Mouse (Mus musculus) neural tube, embryonic 15.5 days (tissue): ENCODE measurements around the gene Nedd4. TPM values are rescaled to one million over a fixed set of nuclear protein-coding genes. Genes with fewer than 3 reads are reported as not detected.
"Not testable (repeated sequence)": the region's sequence is repeated elsewhere in the genome, so short reads cannot be mapped to it uniquely, and the experiment has no call there.

Experiments
- ATAC-seq: fragments of 200-750 bp; cut with Nextera tagmentation; 2 replicates; pipeline ENCODE4 v1.8.0; 2017; ENCODE audit warnings: mild to moderate bottlenecking, moderate TSS enrichment, moderate library complexity; ENCODE audit not compliant: low FRiP score
- H3K27ac ChIP-seq: fragments of 300-500 bp; sonication (generic); replicated peaks from 2 replicates; pipeline ENCODE4 v1.5.1; 2015; ENCODE audit warnings: mild to moderate bottlenecking, inconsistent platforms
- H3K27me3 ChIP-seq: fragments of 300-500 bp; sonication (generic); replicated peaks from 2 replicates; pipeline ENCODE4 v1.6.1; 2015; ENCODE audit warnings: inconsistent platforms
- H3K36me3 ChIP-seq: fragments of 300-500 bp; sonication (generic); 2 replicates; pipeline ENCODE4 v1.6.1; 2015; ENCODE audit warnings: inconsistent platforms
- H3K4me1 ChIP-seq: fragments of 300-500 bp; sonication (generic); 2 replicates; pipeline ENCODE4 v1.6.1; 2015; ENCODE audit warnings: inconsistent platforms
- H3K4me2 ChIP-seq: fragments of 300-500 bp; sonication (generic); 2 replicates; pipeline ENCODE4 v1.6.1; 2015; ENCODE audit warnings: inconsistent platforms, mild to moderate bottlenecking, moderate library complexity
- H3K4me3 ChIP-seq: fragments of 300-500 bp; sonication (generic); replicated peaks from 2 replicates; pipeline ENCODE4 v1.5.1; 2015; ENCODE audit warnings: mild to moderate bottlenecking, inconsistent platforms
- H3K9ac ChIP-seq: fragments of 300-500 bp; sonication (generic); replicated peaks from 2 replicates; pipeline ENCODE4 v1.6.1; 2015; ENCODE audit warnings: mild to moderate bottlenecking, inconsistent platforms
- H3K9me3 ChIP-seq: fragments of 300-500 bp; sonication (generic); replicated peaks from 2 replicates; pipeline ENCODE4 v1.6.1; 2016; ENCODE audit warnings: inconsistent platforms
- WGBS: fragments of 180-500 bp; shearing (Covaris S2); methylation state at CpG from one replicate; pipeline ENCODE4 v1.1.7; 2015; ENCODE audit warnings: mixed read lengths; 5-methylcytosine and 5-hydroxymethylcytosine counted together
- polyA plus RNA-seq: library from polyadenylated mRNA; unstranded; fragments of >200 nt; fragmentation: Nextera tagmentation; extraction: Ambion mirVana; gene quantifications from 2 replicates; pipeline ENCODE4 v1.2.1, GENCODE M21; 2015

Gene Nedd4
- polyA plus RNA-seq, 1 experiment from 2014 or later, result 375 TPM

DNA sequence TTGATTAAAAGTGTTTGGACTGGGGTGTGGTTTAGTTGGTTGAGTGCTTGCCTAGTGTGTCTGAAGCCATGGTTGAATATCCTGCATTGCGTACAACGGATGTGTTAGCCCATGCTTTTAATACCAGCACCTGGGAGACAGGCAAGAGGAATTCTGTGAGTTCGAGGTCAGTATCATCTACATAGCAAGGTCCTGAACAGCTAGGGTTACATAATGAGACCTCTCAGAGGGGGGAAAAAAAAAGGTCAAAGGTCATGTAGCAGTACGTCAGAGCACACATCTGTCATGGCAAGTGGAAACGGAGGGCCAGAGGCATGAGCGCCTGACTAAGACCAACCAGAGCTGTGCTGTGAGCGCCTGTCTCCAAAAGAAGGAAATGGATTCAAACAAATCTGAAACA lies 3.4 kb downstream of the Nedd4 start:
- Histone ChIP-seq H3K9ac (peak overlapping the region; percentile 28; the same call in 1 of the 2 replicates), H3K9me3 (no peaks in the 10 kb centered on the region), H3K27me3 (no peaks in the 10 kb centered on the region), H3K27ac (peak overlapping the region; percentile 99), H3K4me1 (peaks cover 58% of the 10 kb centered on the region), H3K4me3 (peak overlapping the region; percentile 97), H3K4me2 (peak overlapping the region; percentile 64), H3K36me3 (peaks cover 16% of the 10 kb centered on the region)
- WGBS, result 39% methylated on average over 7 of the region's 7 CpGs
- no peak for ATAC-seq

DNA sequence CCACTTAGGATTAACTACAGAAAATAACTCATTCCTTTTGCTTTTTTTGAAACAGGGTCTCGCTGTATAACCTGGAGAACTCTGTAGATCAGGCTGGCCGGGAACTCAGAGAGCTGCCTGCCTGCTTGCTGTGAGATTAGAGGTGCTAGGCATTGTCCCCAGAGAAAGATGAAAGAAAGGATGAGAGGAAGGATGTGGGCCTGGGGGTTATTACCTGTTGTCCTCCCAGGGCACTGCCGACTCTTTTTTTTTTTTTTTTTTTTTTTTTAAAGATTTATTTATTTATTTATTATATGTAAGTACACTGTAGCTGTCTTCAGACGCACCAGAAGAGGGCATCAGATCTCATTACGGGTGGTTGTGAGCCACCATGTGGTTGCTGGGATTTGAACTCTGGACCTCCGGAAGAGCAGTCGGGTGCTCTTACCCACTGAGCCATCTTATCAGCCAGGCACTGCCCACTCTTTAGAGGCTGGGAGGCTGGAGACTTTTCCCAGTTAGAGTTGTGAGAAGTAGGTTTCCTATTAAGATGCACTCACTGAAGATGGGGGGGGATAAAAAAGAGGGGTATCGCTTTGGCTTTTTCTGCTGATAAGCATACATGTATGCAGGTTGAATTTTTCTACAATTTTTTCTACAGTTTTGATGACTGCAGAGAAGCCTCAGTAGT lies 4.3 kb downstream of the Nedd4 start:
- ATAC-seq, H3K9me3 ChIP-seq, H3K4me2 ChIP-seq, H3K9ac ChIP-seq, H3K27me3 ChIP-seq, H3K27ac ChIP-seq, H3K4me3 ChIP-seq: not testable (repeated sequence)
- H3K36me3 ChIP-seq, result peaks cover 17% of the 10 kb centered on the region
- H3K4me1 ChIP-seq, result peaks cover 55% of the 10 kb centered on the region
- 80% methylated on average over 8 of the region's 8 CpGs for WGBS

DNA sequence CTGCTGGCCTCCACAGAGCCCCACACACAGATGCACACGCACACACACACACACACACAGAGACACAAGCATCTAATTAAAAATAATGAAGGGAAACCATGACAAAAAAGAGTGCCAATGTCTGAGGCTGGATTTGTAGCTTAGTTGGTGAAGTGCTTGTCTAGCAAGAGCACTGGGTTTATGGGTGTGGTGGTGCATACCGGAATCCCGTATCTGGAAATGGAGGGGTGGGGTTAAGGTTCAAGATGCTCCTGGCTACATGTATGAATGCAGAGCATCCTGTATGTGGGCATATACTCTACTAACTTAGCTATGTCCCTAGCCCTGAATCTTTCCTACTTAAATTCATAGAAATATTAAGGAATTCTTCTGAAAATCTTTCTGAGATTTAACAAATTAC lies 5.0 kb downstream of the Nedd4 start:
- no peaks in the 10 kb centered on the region for H3K9me3 ChIP-seq

DNA sequence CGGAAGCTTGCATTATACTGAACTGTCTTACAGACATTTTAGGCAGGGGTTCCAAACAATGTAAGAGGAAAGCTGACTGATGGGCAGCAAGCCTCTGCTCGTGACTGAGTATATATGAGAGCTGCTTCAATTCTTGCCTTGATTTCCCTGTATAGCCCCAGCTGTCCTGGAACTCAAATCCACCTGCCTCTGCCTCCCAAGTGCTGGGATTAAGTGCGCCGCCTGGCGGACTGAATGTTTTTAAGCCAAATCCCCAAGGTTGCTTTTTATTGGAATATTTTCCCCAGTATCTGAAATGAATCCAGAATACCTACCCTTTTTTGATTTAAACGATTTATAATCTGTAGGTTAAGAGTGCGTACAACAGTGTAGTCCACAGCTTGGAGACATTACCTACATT lies 7.2 kb downstream of the Nedd4 start:
- H3K27ac ChIP-seq, result no peak overlapping the region
- H3K27me3 ChIP-seq, result no peaks in the 10 kb centered on the region
- H3K9ac ChIP-seq, result no peak overlapping the region
- H3K4me1 ChIP-seq, result peaks cover 52% of the 10 kb centered on the region
- WGBS, result 76% methylated on average over 7 of the region's 7 CpGs
- ATAC-seq, result no peak
- H3K9me3 ChIP-seq, result no peaks in the 10 kb centered on the region
- peaks cover 33% of the 10 kb centered on the region for H3K36me3 ChIP-seq
- H3K4me2 ChIP-seq, result no peak overlapping the region
- H3K4me3 ChIP-seq, result no peak overlapping the region

More for the DNA sequence above, 5.0 kb downstream of the Nedd4 start:
- Histone ChIP-seq H3K9ac (no peak overlapping the region), H3K27ac (no peak overlapping the region), H3K4me3 (no peak overlapping the region), H3K4me1 (peaks cover 57% of the 10 kb centered on the region), H3K27me3 (no peaks in the 10 kb centered on the region), H3K4me2 (no peak overlapping the region), H3K36me3 (peaks cover 22% of the 10 kb centered on the region)
- 77% methylated on average over 3 of the region's 3 CpGs for WGBS
- ATAC-seq, result no peak

DNA sequence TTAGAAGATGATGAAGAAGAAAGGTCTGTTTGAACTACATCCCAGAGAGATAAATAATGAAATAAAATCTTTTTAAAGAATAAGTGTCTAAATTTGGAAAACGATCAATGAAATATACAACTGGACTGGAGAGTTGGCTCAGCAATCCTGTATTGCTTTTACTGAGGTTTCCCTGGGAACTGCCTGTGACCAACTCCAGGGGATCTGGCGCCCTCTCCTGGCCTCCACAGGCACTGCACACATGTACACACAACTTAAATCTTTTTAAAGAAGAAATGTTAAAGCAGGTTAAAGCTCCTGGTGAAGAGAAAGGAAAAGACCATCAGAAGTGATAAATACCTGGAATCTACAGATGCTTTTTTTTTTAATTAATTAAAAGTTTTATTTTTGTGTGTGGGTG lies 10.2 kb downstream of the Nedd4 start:
- H3K9me3 ChIP-seq, result no peaks in the 10 kb centered on the region
- H3K27ac ChIP-seq, result no peak overlapping the region
- H3K9ac ChIP-seq, result no peak overlapping the region
- H3K4me2 ChIP-seq, result no peak overlapping the region
- peaks cover 49% of the 10 kb centered on the region for H3K36me3 ChIP-seq
- peaks cover 26% of the 10 kb centered on the region for H3K4me1 ChIP-seq
- WGBS, result 29% methylated on average over 2 of the region's 2 CpGs
- no peak; the same call in 1 of the 2 replicates for ATAC-seq
- H3K27me3 ChIP-seq, result no peaks in the 10 kb centered on the region
- no peak overlapping the region for H3K4me3 ChIP-seq

DNA sequence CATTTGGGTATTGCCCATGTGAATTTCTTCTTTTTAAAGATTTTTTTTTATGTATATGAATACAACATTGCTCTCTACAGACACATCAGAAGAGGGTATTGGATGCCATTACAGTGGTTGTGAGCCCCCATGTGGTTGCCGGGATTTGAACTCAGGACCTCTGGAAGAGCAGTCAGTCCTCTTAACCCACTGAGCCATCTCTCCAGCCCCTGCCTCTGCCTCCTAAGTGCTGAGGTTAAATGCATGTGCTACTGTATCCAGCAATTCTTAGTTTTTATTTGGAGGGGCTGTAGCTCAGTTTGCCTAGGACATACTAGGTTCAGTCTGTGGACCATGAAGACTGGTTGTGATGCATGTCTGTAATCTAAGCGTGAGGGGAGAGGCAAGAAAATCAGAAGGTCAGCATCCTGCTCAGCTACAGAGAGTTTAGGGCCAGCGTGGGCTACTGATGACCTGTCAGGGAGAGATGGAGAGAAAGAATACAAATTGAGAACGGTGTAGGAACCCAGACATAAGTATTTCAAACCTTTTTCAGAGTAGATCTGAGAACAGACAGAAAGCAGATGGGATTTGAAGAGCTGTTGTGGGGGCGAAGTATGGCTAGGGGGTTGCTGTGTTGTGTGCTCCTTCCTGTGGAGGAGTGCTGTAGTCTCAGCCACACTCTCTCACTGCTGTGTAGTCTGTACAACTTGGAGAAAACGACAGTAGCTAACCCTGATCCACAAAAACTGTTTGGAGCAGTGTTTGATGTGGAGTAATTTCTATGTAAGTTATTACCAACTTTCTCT lies 13.0 kb downstream of the Nedd4 start:
- ATAC-seq, result no peak
- H3K36me3 ChIP-seq, result peaks cover 62% of the 10 kb centered on the region
- WGBS, result 94% methylated on average over 6 of the region's 6 CpGs

DNA sequence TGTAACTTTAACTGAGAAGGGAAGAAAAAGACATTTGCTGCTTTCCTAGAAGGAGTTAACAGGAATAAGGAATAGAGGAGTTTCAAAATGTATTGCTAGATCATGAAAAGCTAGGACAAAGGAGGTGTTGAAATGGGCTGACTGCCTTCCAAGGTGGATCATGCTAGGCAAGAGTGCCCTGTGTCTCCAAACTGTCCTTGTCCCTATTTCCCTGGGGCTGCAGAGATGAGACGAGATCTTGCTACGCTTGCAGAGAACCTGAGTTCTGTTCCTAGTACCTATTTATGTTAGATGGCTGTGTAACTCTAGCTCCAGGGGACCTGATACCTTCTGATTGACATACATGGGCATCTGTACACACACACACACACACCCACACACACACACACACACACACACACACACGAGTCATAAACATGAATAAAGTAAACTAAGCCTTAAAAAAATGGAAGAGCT lies 13.6 kb downstream of the Nedd4 start:
- Histone ChIP-seq H3K27ac (no peak overlapping the region), H3K4me3 (no peak overlapping the region), H3K4me2 (no peak overlapping the region), H3K9me3 (no peaks in the 10 kb centered on the region), H3K27me3 (no peaks in the 10 kb centered on the region), H3K9ac (no peak overlapping the region), H3K4me1 (peaks cover 8% of the 10 kb centered on the region), H3K36me3 (peaks cover 59% of the 10 kb centered on the region)
- no peak for ATAC-seq
- WGBS, result 92% methylated on average over 3 of the region's 3 CpGs

More for the DNA sequence above, 13.0 kb downstream of the Nedd4 start:
- Histone ChIP-seq H3K4me3 (no peak overlapping the region), H3K9me3 (no peaks in the 10 kb centered on the region), H3K27ac (no peak overlapping the region), H3K4me2 (no peak overlapping the region), H3K27me3 (no peaks in the 10 kb centered on the region), H3K9ac (no peak overlapping the region), H3K4me1 (peaks cover 11% of the 10 kb centered on the region)

DNA sequence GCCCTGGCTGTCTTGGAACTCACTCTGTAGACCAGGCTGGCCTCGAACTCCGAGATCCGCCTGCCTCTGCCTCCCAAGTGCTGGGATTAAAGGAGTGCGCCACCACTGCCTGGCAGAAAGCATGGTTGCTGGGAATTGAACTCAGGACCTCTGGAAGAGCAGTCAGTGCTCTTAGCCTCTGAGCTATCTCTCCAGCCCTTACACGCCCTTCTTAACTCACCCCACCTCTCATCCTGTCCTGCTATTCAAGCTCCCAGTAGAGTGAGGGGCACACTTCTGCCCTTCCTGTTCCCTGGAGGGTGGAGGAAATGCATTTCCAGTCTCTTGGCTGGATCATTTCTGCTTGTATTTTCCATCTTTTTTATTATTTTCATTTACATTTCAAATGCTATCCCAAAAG lies 15.5 kb downstream of the Nedd4 start:
- ATAC-seq, result no peak
- Histone ChIP-seq H3K27me3 (no peaks in the 10 kb centered on the region), H3K4me3 (no peak overlapping the region), H3K9me3 (no peaks in the 10 kb centered on the region), H3K9ac (no peak overlapping the region), H3K36me3 (peaks cover 68% of the 10 kb centered on the region), H3K4me2 (no peak overlapping the region), H3K27ac (no peak overlapping the region), H3K4me1 (peaks cover 5% of the 10 kb centered on the region; the same call in 1 of the 2 replicates)
- WGBS, result 96% methylated on average over 5 of the region's 5 CpGs

DNA sequence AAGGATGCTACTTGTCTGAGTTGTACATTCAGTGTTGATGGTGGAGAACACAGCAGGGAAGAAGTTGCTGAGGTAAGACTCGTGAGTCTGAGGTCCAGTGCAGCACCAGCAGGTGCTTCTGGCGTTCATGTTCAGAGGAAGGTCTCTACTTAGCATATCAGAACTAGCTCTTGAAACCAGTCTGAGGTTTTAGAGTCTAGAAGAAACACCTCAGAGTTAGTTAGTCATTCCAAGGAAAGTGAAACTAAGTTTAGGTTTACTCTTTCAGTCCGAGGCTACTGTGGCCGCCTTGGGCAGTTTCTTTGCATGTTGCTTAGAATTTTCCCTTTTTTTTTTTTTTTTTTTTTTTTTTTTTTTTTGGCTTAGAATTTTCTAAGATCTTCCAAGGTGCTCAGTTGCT lies 16.6 kb downstream of the Nedd4 start:
- 84% methylated on average over 4 of the region's 4 CpGs for WGBS
- H3K9ac ChIP-seq, result no peak overlapping the region
- ATAC-seq, result no peak
- H3K4me2 ChIP-seq, result no peak overlapping the region
- no peak overlapping the region for H3K27ac ChIP-seq
- 0 out of 2 replicates have a peak, but pooled peaks cover 2% of the 10 kb centered on the region for H3K4me1 ChIP-seq
- peaks cover 64% of the 10 kb centered on the region for H3K36me3 ChIP-seq
- no peak overlapping the region for H3K4me3 ChIP-seq
- no peaks in the 10 kb centered on the region for H3K27me3 ChIP-seq
- H3K9me3 ChIP-seq, result no peaks in the 10 kb centered on the region

DNA sequence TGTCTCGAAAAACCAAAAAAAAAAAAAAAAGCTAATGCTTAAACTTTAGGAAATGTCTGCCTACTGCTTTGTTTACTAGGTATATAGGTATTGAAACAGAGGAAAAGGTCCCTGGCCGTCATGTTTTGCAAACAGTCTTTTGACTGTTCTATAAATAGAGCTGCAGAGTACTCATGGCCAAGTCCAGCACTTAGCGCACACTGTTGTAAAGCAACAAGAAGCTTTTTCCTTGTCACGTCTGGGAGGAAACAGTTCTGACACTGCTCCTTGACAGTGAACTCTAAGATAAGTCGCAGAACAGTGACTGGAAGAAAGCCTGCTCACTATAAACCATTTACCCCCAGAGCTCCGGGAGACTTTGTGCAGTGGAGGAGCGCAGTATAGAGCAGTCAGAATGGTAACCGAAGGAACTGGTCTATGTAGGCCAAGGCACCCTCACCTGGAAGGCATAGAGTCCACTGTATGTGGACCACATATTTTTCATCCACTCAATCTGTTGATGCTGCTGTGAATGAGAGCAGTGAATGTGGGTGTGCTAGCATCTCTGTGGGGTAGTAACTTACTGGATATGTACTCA lies 19.6 kb downstream of the Nedd4 start:
- no peak for ATAC-seq
- Histone ChIP-seq H3K9me3 (no peaks in the 10 kb centered on the region), H3K27ac (no peak overlapping the region), H3K4me1 (peaks cover 1% of the 10 kb centered on the region; the same call in 1 of the 2 replicates), H3K27me3 (no peaks in the 10 kb centered on the region), H3K4me3 (no peak overlapping the region), H3K4me2 (no peak overlapping the region), H3K36me3 (peaks cover 57% of the 10 kb centered on the region), H3K9ac (no peak overlapping the region)
- WGBS, result 92% methylated on average over 8 of the region's 8 CpGs

DNA sequence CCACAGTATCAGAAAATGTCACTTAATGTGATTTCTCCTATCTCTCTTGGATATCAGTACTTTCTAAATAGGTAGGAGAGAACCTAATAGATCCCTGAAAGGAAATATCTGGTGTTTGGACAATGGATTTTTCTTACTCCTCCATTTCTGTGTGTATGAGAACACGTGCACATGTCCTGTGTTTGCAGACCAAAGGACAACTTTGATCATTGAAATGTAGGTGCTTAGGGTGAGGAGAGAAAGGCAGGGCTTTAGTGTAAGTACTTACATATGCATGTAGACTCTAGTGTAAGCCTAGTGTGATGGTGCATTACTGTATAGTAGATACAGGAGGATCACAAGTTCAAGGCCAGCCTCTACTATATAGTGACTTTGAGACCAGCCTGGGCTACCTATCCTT lies 21.1 kb downstream of the Nedd4 start:
- ATAC-seq, result no peak
- Histone ChIP-seq H3K4me1 (no peaks in the 10 kb centered on the region; the same call in 1 of the 2 replicates), H3K9ac (no peak overlapping the region), H3K27me3 (no peaks in the 10 kb centered on the region), H3K27ac (no peak overlapping the region), H3K4me3 (no peak overlapping the region), H3K36me3 (peaks cover 63% of the 10 kb centered on the region), H3K4me2 (no peak overlapping the region), H3K9me3 (no peaks in the 10 kb centered on the region)
- WGBS, result 96% methylated on average over 1 of the region's 1 CpGs
